Mouse (Mus musculus) intestine, embryonic 14.5 days (tissue): ENCODE results near the gene Slc5a6. TPM values are rescaled to one million over a fixed set of nuclear protein-coding genes. Genes with fewer than 3 reads are reported as not detected.

Experiments used
- ATAC-seq: fragments of 200-750 bp; cut with Nextera tagmentation; replicated peaks from 2 replicates; pipeline ENCODE4 v1.8.0; 2017; ENCODE audit warnings: low read depth, moderate number of reproducible peaks, moderate TSS enrichment, moderate library complexity; ENCODE audit not compliant: low FRiP score, low TSS enrichment
- DNase-seq: peaks from one replicate; pipeline ENCODE4 v3.0.0-alpha.2; 2018; ENCODE audit warnings: low spot score
- H3K27ac ChIP-seq: fragments of 300-500 bp; sonication (generic); 2 replicates; pipeline ENCODE4 v1.5.1; 2014; ENCODE audit warnings: low read depth, mild to moderate bottlenecking, control low read depth
- H3K27me3 ChIP-seq: fragments of 300-500 bp; sonication (generic); replicated peaks from 2 replicates; pipeline ENCODE4 v1.6.1; 2014; ENCODE audit warnings: low read length, control low read depth; ENCODE audit not compliant: control insufficient read depth, insufficient read depth
- H3K36me3 ChIP-seq: fragments of 300-500 bp; sonication (generic); 2 replicates; pipeline ENCODE4 v1.6.1; 2014; ENCODE audit warnings: low read length, control low read depth; ENCODE audit not compliant: control insufficient read depth, insufficient read depth
- H3K4me1 ChIP-seq: fragments of 300-500 bp; sonication (generic); replicated peaks from 2 replicates; pipeline ENCODE4 v1.6.1; 2014; ENCODE audit warnings: low read length, control low read depth, mixed read lengths; ENCODE audit not compliant: control insufficient read depth, insufficient read depth
- H3K4me2 ChIP-seq: fragments of 300-500 bp; sonication (generic); 2 replicates; pipeline ENCODE4 v1.6.1; 2014; ENCODE audit warnings: low read length
- H3K4me3 ChIP-seq: fragments of 300-500 bp; sonication (generic); 2 replicates; pipeline ENCODE4 v1.5.1; 2014; ENCODE audit warnings: low read depth, low read length, control low read depth, mixed read lengths
- H3K9ac ChIP-seq: fragments of 300-500 bp; sonication (generic); 2 replicates; pipeline ENCODE4 v1.6.1; 2014; ENCODE audit warnings: mild to moderate bottlenecking, low read length
- H3K9me3 ChIP-seq: fragments of 300-500 bp; sonication (generic); 2 replicates; pipeline ENCODE4 v1.6.1; 2016; ENCODE audit warnings: low read length, control low read depth; ENCODE audit not compliant: control insufficient read depth
- WGBS: fragments of 180-500 bp; shearing (Covaris S2); extraction: QIAGEN DNeasy Blood & Tissue Kit; methylation state at CpG from one replicate; pipeline ENCODE4 v1.1.7; 2014; 5-methylcytosine and 5-hydroxymethylcytosine counted together
- polyA plus RNA-seq: library from polyadenylated mRNA; unstranded; fragments of >200 nt; fragmentation: Nextera tagmentation; extraction: Ambion mirVana; gene quantifications from 2 replicates; pipeline ENCODE4 v1.2.1, GENCODE M21; 2014

Slc5a6 gene
- polyA plus RNA-seq, 1 experiment from 2014 or later = 12.3 TPM

- no peaks in the 10 kb centered on the region; the same call in 1 of the 2 replicates for H3K4me1 ChIP-seq
- no peaks in the 10 kb centered on the region for H3K9me3 ChIP-seq
- ATAC-seq = no peak
- no peak overlapping the region for H3K4me3 ChIP-seq
- peaks cover 43% of the 10 kb centered on the region for H3K27me3 ChIP-seq
- no peak overlapping the region for H3K27ac ChIP-seq
- no peak overlapping the region for H3K9ac ChIP-seq
- whole genome bisulfite sequencing = 77% methylated on average over 2 of the region's 2 CpGs
- DNase-seq = no peak
- no peak overlapping the region for H3K4me2 ChIP-seq
- H3K36me3 ChIP-seq = no peaks in the 10 kb centered on the region
Measured at GRCm38 (mm10) chr5:31087131-31087530, 38.4 kb upstream of the Slc5a6 start.

- DNase-seq = no peak
- no peak; the same call in 1 of the 2 replicates for ATAC-seq
- WGBS = 25% methylated on average over 7 of the region's 7 CpGs
- no peak overlapping the region for H3K4me2 ChIP-seq
- peaks cover 38% of the 10 kb centered on the region for H3K27me3 ChIP-seq
- H3K9me3 ChIP-seq = no peaks in the 10 kb centered on the region
- H3K36me3 ChIP-seq = no peaks in the 10 kb centered on the region
- no peak overlapping the region for H3K27ac ChIP-seq
- no peak overlapping the region for H3K9ac ChIP-seq
- H3K4me1 ChIP-seq = no peaks in the 10 kb centered on the region; the same call in 1 of the 2 replicates
- no peak overlapping the region for H3K4me3 ChIP-seq
Measured at GRCm38 (mm10) chr5:31086606-31087005, 37.9 kb upstream of the Slc5a6 start.

GRCm38 (mm10) chr5:31083949-31084348 is 35.2 kb upstream of the Slc5a6 start:
- no peak overlapping the region for H3K9ac ChIP-seq
- WGBS = 13% methylated on average over 8 of the region's 8 CpGs
- H3K9me3 ChIP-seq = no peaks in the 10 kb centered on the region
- H3K4me1 ChIP-seq = no peaks in the 10 kb centered on the region; the same call in 1 of the 2 replicates
- peaks cover 11% of the 10 kb centered on the region; the same call in 1 of the 2 replicates for H3K27me3 ChIP-seq
- DNase-seq = no peak
- peaks cover 3% of the 10 kb centered on the region; the same call in 1 of the 2 replicates for H3K36me3 ChIP-seq
- no peak overlapping the region for H3K4me3 ChIP-seq
- H3K4me2 ChIP-seq = no peak overlapping the region
- ATAC-seq = no peak
- no peak overlapping the region for H3K27ac ChIP-seq

- DNase-seq (no peak), ATAC-seq (no peak)
- H3K27me3 ChIP-seq = peaks cover 2% of the 10 kb centered on the region; the same call in 1 of the 2 replicates
- no peaks in the 10 kb centered on the region for H3K9me3 ChIP-seq
- no peak overlapping the region for H3K27ac ChIP-seq
- H3K4me2 ChIP-seq = no peak overlapping the region
- WGBS = 22% methylated on average over 12 of the region's 12 CpGs
- H3K36me3 ChIP-seq = peaks cover 11% of the 10 kb centered on the region
- no peaks in the 10 kb centered on the region; the same call in 1 of the 2 replicates for H3K4me1 ChIP-seq
- H3K4me3 ChIP-seq = no peak overlapping the region
- no peak overlapping the region for H3K9ac ChIP-seq
Measured at GRCm38 (mm10) chr5:31082935-31083625, 34.4 kb upstream of the Slc5a6 start.

- 20% methylated on average over 5 of the region's 5 CpGs for WGBS
- H3K4me2 ChIP-seq = no peak overlapping the region
Measured at GRCm38 (mm10) chr5:31082355-31082754, 33.6 kb upstream of the Slc5a6 start.

GRCm38 (mm10) chr5:31081386-31081785 is 32.7 kb upstream of the Slc5a6 start:
- WGBS = 73% methylated on average over 3 of the region's 3 CpGs
- Histone ChIP-seq H3K27ac (no peak overlapping the region), H3K36me3 (peaks cover 28% of the 10 kb centered on the region), H3K4me3 (no peak overlapping the region), H3K4me2 (no peak overlapping the region), H3K9me3 (no peaks in the 10 kb centered on the region), H3K9ac (no peak overlapping the region), H3K4me1 (no peaks in the 10 kb centered on the region; the same call in 1 of the 2 replicates), H3K27me3 (no peaks in the 10 kb centered on the region)
- peak; percentile 60 for DNase-seq
- ATAC-seq = no peak

More at GRCm38 (mm10) chr5:31082355-31082754, 33.6 kb upstream of the Slc5a6 start:
- Histone ChIP-seq H3K9ac (no peak overlapping the region), H3K36me3 (peaks cover 19% of the 10 kb centered on the region), H3K9me3 (no peaks in the 10 kb centered on the region), H3K27ac (no peak overlapping the region), H3K4me1 (no peaks in the 10 kb centered on the region; the same call in 1 of the 2 replicates), H3K4me3 (no peak overlapping the region), H3K27me3 (no peaks in the 10 kb centered on the region)
- ATAC-seq (no peak), DNase-seq (peak; percentile 70)

- no peak for ATAC-seq
- Histone ChIP-seq H3K4me1 (no peaks in the 10 kb centered on the region; the same call in 1 of the 2 replicates), H3K9me3 (no peaks in the 10 kb centered on the region), H3K4me3 (no peak overlapping the region), H3K27ac (no peak overlapping the region), H3K27me3 (no peaks in the 10 kb centered on the region), H3K4me2 (no peak overlapping the region), H3K9ac (no peak overlapping the region), H3K36me3 (peaks cover 34% of the 10 kb centered on the region)
- 66% methylated on average over 3 of the region's 3 CpGs for WGBS
- no peak for DNase-seq
Measured at GRCm38 (mm10) chr5:31080795-31081164, 32.1 kb upstream of the Slc5a6 start.

- H3K9me3 ChIP-seq = no peaks in the 10 kb centered on the region
- no peak overlapping the region for H3K4me3 ChIP-seq
- ATAC-seq (no peak), DNase-seq (no peak)
- H3K27ac ChIP-seq = no peak overlapping the region
- WGBS = 76% methylated on average over 13 of the region's 13 CpGs
- no peaks in the 10 kb centered on the region for H3K27me3 ChIP-seq
- H3K4me1 ChIP-seq = no peaks in the 10 kb centered on the region; the same call in 1 of the 2 replicates
- H3K36me3 ChIP-seq = peaks cover 40% of the 10 kb centered on the region
- H3K4me2 ChIP-seq = no peak overlapping the region
- no peak overlapping the region for H3K9ac ChIP-seq
Measured at GRCm38 (mm10) chr5:31080059-31080794, 31.5 kb upstream of the Slc5a6 start.
